Mouse (Mus musculus) erythroblast, adult 5-6 weeks (primary cell): ENCODE results near the gene Coq9. TPM values are rescaled to one million over a fixed set of nuclear protein-coding genes. Genes with fewer than 3 reads are reported as not detected.

Source experiments
- ATAC-seq: replicated peaks from 2 replicates; pipeline ENCODE4 v1.8.0; 2016; ENCODE audit warnings: moderate number of reproducible peaks, mild to moderate bottlenecking, moderate TSS enrichment, inconsistent platforms; ENCODE audit not compliant: poor library complexity, low FRiP score, severe bottlenecking
- total RNA-seq, 2 experiments: library from RNA; stranded (forward) in 1 of 2; stranded (reverse) in 1 of 2; fragments of 150-400 nt in 1 of 2; fragments of 200-764, 138-1000 nt in 1 of 2; gene quantifications; 2 replicates each; pipeline versions ENCODE4 v1.2.3 to v1.2.4; 2015 to 2017; ENCODE audit warnings: low replicate concordance in 2 of 2

Gene Coq9
- total RNA-seq, 2 experiments from 2014 or later = 4.4 to 54.5 TPM

DNA sequence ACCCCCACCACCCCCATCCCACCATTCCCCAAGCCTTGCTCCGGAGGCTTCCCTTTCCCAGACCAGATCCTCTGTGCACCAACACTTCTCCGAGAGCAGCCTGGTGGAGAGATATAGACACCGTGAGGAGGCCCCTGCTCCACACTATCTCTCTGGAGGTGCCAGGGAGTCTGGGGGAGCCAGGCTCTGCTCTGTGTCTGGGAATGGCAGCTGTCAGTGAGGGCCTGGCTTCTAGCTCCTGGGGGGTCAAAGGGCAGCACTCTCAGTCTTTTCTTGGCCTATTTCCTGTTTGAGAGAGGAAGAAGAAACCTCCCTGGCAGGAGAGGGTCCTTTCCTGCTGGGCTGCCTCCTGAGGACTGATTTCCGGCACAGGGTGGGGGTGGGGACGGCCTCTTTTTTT lies 62.9 kb downstream of the Coq9 start:
- ATAC-seq = no peak

DNA sequence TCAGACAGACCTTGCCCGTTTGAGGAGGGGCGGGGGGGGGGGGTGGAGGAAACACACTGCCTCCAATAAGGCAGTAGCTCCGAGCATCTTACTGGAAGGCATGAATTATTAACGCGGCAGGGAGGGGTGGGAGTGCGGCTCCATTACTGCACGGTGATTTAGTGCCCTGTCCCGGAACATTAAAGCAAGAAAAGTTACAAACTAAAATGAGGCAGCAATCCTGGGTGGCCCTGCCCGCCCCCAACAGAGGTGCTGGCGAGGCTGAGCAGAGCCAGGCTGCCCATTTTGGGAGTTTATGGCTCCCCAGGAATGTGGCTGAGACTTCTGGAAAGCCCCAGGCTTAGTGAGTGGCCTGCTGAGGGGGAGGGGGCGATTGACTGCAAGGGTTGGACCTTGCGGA lies 65.6 kb downstream of the Coq9 start:
- ATAC-seq = no peak

Other genes starting within 250 kb of the Coq9 start
- gene Rspry1, start 236.4 kb upstream of the Coq9 start, total RNA-seq (2015; ENCODE audit: low replicate concordance) = 13.0 and 19.2 TPM in 2 replicates
- gene Rspry1, start 236.4 kb upstream of the Coq9 start, total RNA-seq (2017; ENCODE audit: low replicate concordance) = 7.8 and 12.7 TPM in 2 replicates
- gene Fam192a, start 236.3 kb upstream of the Coq9 start, total RNA-seq (2015; ENCODE audit: low replicate concordance) = 9.8 and 15.9 TPM in 2 replicates
- 40.8 and 44.3 TPM in 2 replicates for gene Fam192a, start 236.3 kb upstream of the Coq9 start, total RNA-seq (2017; ENCODE audit: low replicate concordance)
- 16.1 and 18.0 TPM in 2 replicates for gene Arl2bp, start 171.7 kb upstream of the Coq9 start, total RNA-seq (2015; ENCODE audit: low replicate concordance)
- 27.9 and 32.5 TPM in 2 replicates for gene Arl2bp, start 171.7 kb upstream of the Coq9 start, total RNA-seq (2017; ENCODE audit: low replicate concordance)
- not detected in 2 replicates for gene Pllp, start 142.0 kb upstream of the Coq9 start, total RNA-seq (2015; ENCODE audit: low replicate concordance)
- gene Pllp, start 142.0 kb upstream of the Coq9 start, total RNA-seq (2017; ENCODE audit: low replicate concordance) = not detected in 2 replicates
- 1.0 and 2.5 TPM in 2 replicates for gene Ccl22, start 92.7 kb upstream of the Coq9 start, total RNA-seq (2015; ENCODE audit: low replicate concordance)
- gene Ccl22, start 92.7 kb upstream of the Coq9 start, total RNA-seq (2017; ENCODE audit: low replicate concordance) = 0.68 and 1.4 TPM in 2 replicates
- gene Cx3cl1, start 66.3 kb upstream of the Coq9 start, total RNA-seq (2015; ENCODE audit: low replicate concordance) = 0.63 TPM in 1 of 2 replicates, not detected in the other
- gene Cx3cl1, start 66.3 kb upstream of the Coq9 start, total RNA-seq (2017; ENCODE audit: low replicate concordance) = 0.77 and 2.4 TPM in 2 replicates
- not detected in 2 replicates for gene Ccl17, start 27.9 kb upstream of the Coq9 start, total RNA-seq (2015; ENCODE audit: low replicate concordance)
- gene Ccl17, start 27.9 kb upstream of the Coq9 start, total RNA-seq (2017; ENCODE audit: low replicate concordance) = 0.77 TPM in 1 of 2 replicates, not detected in the other
- 16.7 and 30.3 TPM in 2 replicates for gene Ciapin1, start within 50 bp of the Coq9 start, total RNA-seq (2015; ENCODE audit: low replicate concordance)
- gene Ciapin1, start within 50 bp of the Coq9 start, total RNA-seq (2017; ENCODE audit: low replicate concordance) = 27.0 and 27.2 TPM in 2 replicates
- gene Polr2c, start 19.1 kb downstream of the Coq9 start, total RNA-seq (2015; ENCODE audit: low replicate concordance) = 29.8 and 37.4 TPM in 2 replicates
- gene Polr2c, start 19.1 kb downstream of the Coq9 start, total RNA-seq (2017; ENCODE audit: low replicate concordance) = 26.9 and 36.0 TPM in 2 replicates
- gene Dok4, start 38.0 kb downstream of the Coq9 start, total RNA-seq (2015; ENCODE audit: low replicate concordance) = 1.2 and 1.5 TPM in 2 replicates
- gene Dok4, start 38.0 kb downstream of the Coq9 start, total RNA-seq (2017; ENCODE audit: low replicate concordance) = 4.0 and 6.0 TPM in 2 replicates
- not detected in 2 replicates for gene Ccdc102a, start 79.8 kb downstream of the Coq9 start, total RNA-seq (2015; ENCODE audit: low replicate concordance)
- gene Ccdc102a, start 79.8 kb downstream of the Coq9 start, total RNA-seq (2017; ENCODE audit: low replicate concordance) = 1.3 and 1.4 TPM in 2 replicates
- gene Adgrg5, start 85.4 kb downstream of the Coq9 start, total RNA-seq (2015; ENCODE audit: low replicate concordance) = 0.19 and 1.0 TPM in 2 replicates
- 0.85 TPM in 1 of 2 replicates, not detected in the other for gene Adgrg5, start 85.4 kb downstream of the Coq9 start, total RNA-seq (2017; ENCODE audit: low replicate concordance)
- gene Adgrg1, start 136.4 kb downstream of the Coq9 start, total RNA-seq (2015; ENCODE audit: low replicate concordance) = 28.2 and 32.1 TPM in 2 replicates
- 7.1 and 7.5 TPM in 2 replicates for gene Adgrg1, start 136.4 kb downstream of the Coq9 start, total RNA-seq (2017; ENCODE audit: low replicate concordance)
- 24.2 and 30.9 TPM in 2 replicates for gene Adgrg3, start 179.4 kb downstream of the Coq9 start, total RNA-seq (2015; ENCODE audit: low replicate concordance)
- 20.9 and 34.9 TPM in 2 replicates for gene Adgrg3, start 179.4 kb downstream of the Coq9 start, total RNA-seq (2017; ENCODE audit: low replicate concordance)
- gene Drc7, start 216.8 kb downstream of the Coq9 start, total RNA-seq (2015; ENCODE audit: low replicate concordance) = not detected in 2 replicates
- gene Drc7, start 216.8 kb downstream of the Coq9 start, total RNA-seq (2017; ENCODE audit: low replicate concordance) = 1.3 TPM in 1 of 2 replicates, not detected in the other
- 1.7 and 1.9 TPM in 2 replicates for gene Katnb1, start 242.9 kb downstream of the Coq9 start, total RNA-seq (2015; ENCODE audit: low replicate concordance)
- gene Katnb1, start 242.9 kb downstream of the Coq9 start, total RNA-seq (2017; ENCODE audit: low replicate concordance) = 9.1 and 12.3 TPM in 2 replicates